Mouse (Mus musculus) thymus, postnatal 14 days (tissue): ENCODE measurements at regions not wholly inside any gene's neighbourhood (a gene's known extent, or its start where the extent isn't known, plus 50 kb on each side); places are given as distances from the start of the nearest gene placed in this dataset.
"Not testable (repeated sequence)": the region's sequence is repeated elsewhere in the genome, so short reads cannot be mapped to it uniquely, and the experiment has no call there.

Experiments used
- DNase-seq: peaks from one replicate; pipeline ENCODE4 v3.0.0; 2021

- no peak for DNase-seq
These were observed 408.1 kb upstream of the Kdm8 start for GRCm38 (mm10) chr7:125036098-125036991.

- no peak for DNase-seq
These were observed 405.6 kb upstream of the Kdm8 start for GRCm38 (mm10) chr7:125038840-125039239.

DNA sequence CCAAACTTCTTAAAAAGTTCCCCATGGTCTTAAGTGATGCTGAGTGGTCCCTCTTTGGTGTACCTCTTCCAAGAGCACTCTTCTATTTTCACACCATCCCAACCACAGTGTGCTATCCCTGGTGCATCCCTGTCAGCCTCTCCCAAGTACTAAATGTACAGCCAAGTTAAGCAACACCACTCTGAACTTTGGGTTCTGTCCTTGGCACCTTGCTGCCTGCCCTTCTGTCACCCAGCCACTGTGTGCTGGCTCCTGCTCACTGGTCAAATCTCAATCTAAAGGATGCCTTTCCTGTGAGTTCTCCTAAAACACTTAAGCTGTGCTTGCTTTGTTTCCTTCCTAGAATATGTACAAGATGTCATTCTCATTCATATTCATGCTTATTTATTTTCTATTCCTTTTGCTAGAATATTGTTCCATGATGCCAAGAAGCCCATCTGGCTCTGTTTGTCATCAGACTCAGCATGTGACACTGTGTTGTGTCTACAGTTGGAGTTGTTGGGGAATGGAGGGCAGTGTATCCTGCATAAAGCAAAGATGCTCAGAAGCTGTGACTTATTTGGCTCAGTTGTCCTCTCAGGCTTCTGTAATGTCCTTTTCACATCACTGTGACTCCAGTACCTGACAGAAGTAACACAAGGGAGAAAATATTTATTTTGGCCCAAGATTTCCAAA lies 388.4 kb upstream of the Kdm8 start:
- DNase-seq, result no peak

DNA sequence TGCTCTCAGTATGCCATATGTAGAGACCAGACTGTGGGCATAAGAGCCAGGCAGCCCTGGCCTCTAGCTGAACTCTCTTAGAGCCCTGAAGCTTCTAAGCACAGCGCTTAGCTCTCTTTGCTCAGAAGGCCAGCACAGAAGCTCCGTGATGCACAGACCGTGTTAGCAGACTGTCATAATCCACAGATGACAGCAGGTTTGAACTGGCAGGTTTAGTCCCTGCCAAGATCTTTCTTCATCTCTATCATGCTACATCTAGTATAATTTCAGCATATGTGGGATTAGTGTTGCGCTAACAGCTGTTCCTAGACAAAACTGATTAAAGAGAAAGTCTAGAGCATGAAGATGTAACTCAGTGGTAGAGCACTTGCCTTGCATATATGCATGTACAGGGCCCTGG lies 342.0 kb upstream of the Kdm8 start:
- no peak for DNase-seq

DNA sequence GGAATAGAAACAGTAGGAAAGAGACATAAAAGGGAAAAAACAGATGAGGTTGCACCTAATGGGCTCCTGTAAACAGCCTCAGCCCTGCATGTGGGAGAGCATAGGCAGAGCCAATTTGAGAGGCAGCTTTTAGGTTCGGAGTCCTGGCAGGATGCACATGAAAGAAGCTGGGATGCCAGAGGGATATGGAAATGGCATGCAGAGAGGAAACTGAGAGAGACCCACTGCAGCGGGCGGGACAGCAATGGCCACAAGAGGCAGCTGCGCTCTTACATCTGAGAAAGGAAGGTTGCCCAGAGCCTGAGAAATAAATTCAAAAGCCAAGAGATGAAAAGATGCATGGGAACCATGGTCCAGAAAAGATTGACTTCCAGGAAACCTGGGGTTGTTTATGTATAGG lies 340.5 kb upstream of the Kdm8 start:
- no peak for DNase-seq

- no peak for DNase-seq
These were observed 331.6 kb upstream of the Kdm8 start for GRCm38 (mm10) chr7:125112820-125113273.

DNA sequence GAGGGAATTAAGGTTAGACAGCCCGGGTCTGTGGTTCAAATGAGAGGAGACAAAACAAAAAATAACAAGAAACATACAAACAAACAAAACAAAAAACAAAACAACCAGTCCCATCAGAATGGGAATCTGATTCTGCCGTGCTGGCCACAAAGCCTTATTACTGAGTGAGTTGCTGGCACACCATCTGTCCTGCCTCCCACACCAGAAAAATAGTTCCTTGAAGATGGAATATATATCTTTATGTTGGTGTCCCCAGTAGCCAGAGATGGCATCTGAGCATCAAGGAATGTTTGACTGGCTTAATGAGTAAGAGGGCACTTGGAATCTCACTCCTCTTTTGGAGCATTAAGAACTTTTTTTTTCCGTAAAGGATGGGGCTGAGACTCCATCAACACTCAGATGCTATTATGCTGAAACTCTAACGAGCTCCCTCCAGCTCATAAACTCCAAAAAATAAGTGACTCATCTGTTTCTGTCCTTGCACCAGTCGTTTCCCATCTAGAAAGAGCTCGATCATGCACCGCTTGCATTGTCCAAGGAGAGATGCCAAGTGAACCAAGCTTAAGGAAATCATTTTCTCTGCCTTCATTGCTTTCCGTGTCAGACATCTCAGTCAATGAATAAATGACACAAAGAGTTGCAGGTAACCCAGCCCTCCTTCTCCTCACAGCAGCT lies 329.0 kb upstream of the Kdm8 start:
- DNase-seq, result no peak

GRCm38 (mm10) chr7:125117173-125117572 lies 327.3 kb upstream of the Kdm8 start:
- no peak for DNase-seq

GRCm38 (mm10) chr7:125129187-125129586 lies 315.3 kb upstream of the Kdm8 start:
- no peak for DNase-seq

GRCm38 (mm10) chr7:125131968-125132367 lies 312.5 kb upstream of the Kdm8 start:
- DNase-seq, result no peak

DNA sequence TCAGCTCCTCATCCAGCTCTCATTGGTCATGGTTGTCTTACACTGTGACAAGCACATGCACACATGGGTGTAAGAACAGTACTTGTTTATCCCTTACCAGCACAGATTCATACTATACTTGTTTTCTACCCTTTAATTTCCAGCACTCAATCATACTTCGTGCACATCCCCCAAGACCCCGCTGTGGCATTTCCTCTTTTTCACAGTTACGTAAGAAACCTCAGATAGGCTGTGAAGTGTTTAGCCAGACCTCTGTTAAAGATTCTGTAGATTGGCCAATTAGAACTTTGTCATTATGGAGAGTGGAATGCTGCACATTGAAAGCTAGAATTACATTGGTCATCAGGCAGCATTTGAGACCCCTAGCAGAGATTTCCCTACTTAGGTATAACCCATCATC lies 305.9 kb upstream of the Kdm8 start:
- no peak for DNase-seq

- no peak for DNase-seq
These were observed 305.3 kb upstream of the Kdm8 start for GRCm38 (mm10) chr7:125139196-125139595.

DNA sequence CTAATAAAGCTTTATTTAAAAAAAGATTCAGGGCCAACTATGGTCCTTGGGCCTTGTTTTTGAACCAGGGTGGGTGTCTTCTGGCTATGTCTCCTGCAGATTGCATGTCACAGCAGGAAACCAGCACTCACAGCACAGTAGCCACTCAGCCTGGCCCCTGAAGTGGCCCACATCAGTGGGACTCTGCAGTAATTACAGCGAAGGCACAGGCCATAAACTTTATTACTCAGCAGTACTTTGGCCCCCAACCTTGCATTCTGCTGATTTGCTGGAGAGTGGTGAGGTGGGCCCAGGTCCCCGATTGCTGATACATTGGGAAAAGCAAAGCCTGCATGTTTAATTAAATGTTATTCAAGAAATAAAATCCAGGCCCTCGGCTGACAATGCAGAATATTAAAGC lies 303.6 kb upstream of the Kdm8 start:
- no peak for DNase-seq

- no peak for DNase-seq
These were observed 302.6 kb upstream of the Kdm8 start for GRCm38 (mm10) chr7:125141864-125142263.

DNA sequence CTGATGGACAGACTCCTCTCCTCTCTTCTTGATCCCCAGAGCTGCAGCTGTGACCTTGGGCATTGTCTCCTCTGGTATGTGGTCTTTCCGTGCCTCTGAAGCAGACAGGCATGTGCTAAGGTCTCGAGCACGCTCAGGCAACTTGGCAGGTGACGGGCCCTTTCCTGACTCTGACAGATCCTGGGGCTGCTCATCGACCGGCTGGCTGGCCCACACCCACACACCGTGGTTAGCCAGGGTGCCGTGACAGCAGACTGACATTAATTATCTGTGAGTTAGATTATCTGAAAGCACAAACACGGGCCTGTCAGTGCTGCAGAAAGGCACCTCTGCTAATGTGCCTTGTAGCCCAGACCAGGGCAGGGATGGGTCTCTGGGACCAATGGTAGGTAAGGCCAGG lies 298.5 kb upstream of the Kdm8 start:
- DNase-seq, result no peak

- no peak for DNase-seq
These were observed 295.3 kb upstream of the Kdm8 start for GRCm38 (mm10) chr7:125149151-125149550.

DNA sequence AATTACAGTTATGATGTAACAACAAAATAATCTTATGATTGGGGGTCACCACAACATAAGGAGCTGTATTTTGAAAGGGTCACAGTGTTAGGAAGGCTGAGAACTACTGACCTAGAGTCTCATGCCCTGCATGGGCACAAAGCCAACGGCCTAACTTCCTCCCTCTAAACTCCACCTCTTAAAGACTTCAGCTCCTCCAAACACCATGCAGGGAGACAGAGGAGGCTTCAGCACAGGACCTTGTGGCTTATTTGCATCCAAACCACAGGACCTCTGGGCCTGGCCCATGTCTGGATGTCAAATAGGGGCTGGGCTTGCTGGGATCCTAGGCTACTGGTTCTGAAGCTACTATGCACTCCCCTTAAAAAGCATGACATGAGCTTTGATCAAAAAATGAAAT lies 294.7 kb upstream of the Kdm8 start:
- DNase-seq, result no peak

- no peak for DNase-seq
These were observed 292.2 kb upstream of the Kdm8 start for GRCm38 (mm10) chr7:125152281-125152680.

DNA sequence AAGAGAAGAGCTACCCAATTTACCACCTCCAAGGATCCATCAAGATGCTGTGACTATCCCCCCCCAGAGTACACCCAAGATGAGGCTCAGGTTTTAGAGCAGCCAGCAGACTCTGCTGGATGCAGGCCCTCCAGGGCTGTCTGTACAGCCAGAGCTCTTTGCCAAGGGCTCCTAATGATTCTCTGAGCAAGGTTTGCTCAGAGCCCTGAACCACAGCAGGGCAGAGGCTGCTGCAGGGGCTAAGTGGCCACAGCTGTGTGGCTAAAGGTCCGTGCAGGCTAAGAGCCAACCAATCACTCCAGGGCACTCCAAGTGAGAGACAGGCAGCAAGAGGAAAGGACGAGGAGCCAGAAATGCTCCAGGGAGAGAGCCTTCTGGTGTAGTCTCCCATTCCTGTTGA lies 289.2 kb upstream of the Kdm8 start:
- no peak for DNase-seq

DNA sequence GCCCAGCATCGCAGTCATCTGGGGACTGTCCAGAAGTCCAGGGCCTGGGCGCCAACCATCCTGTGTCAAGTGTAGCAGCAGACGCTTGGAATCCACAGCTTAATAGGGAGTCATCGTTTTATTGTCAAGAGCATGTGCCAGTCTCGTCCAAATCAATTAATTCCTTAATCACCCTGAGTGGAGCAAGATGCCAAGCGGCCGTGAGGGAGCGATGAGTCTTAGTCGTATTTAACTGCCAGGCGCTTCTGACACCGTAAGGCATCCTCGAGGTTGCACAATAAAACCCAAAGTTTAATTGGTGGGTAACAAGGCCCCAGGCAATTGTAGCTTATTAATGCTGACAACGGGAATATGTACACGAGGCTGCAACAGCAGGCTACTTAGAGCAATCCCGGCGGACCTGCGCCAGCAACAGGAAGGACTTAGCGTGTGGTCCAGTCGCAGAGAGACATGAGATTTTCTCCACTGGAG lies 277.6 kb upstream of the Kdm8 start:
- no peak for DNase-seq

DNA sequence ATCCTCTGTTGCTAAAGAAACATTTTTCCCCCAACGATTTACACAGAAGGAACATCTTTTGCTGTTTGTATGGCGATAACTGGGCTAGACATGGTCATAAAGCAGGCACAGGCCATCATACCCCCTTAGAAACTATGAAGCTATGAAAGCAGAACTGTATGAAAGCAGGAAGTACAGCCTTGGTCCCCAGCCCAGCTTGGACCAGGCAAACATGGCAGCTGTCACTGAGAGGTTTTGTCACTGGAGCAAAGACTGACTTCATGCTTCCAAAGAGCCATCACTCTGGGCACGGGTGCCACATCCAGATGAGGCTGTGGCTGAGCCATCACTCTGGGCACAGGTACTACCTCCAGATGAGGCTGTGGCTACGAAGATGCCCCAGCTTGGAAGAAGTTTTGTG lies 276.8 kb upstream of the Kdm8 start:
- DNase-seq, result no peak

- no peak for DNase-seq
These were observed 262.9 kb upstream of the Kdm8 start for GRCm38 (mm10) chr7:125181548-125181947.

- no peak for DNase-seq
These were observed 262.2 kb upstream of the Kdm8 start for GRCm38 (mm10) chr7:125182266-125182665.

DNA sequence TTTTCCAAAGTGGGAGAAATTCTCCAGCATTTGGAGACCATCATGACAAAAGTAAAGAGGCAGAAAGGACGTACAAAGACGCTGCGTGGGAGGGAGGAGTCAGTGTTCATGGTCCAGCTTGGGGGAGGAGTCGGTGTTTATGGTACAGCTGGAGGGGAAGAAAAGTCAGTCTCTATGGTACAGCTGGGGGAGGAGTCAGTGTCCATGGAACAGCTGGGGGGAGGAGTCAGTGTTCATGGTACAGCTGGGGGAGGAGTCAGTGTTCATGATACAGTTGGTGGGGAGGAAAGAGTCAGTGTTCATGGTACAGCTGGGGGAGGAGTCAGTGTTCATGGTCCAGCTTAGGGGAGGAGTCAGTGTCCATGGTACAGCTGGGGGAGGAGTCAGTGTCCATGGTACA lies 261.5 kb upstream of the Kdm8 start:
- DNase-seq, result not testable (repeated sequence)
